Mouse (Mus musculus): ENCODE results near the gene Foxl2.

Foxl2 gene

GRCm38 (mm10) chr9:98961591-98962477 lies 6.7 kb downstream of the Foxl2 start:
- in situ Hi-C loops (cut with MboI, MseI) = no loop called here

- in situ Hi-C loops (cut with MboI, MseI) = no loop called here
Measured at GRCm38 (mm10) chr9:98962478-98963142, 7.5 kb downstream of the Foxl2 start.

- in situ Hi-C loops (cut with MboI, MseI) = no loop called here
Measured at GRCm38 (mm10) chr9:98963661-98964060, 8.6 kb downstream of the Foxl2 start.

GRCm38 (mm10) chr9:98965084-98965483 lies 10.0 kb downstream of the Foxl2 start:
- in situ Hi-C loops (cut with MboI, MseI) = no loop called here

- in situ Hi-C loops (cut with MboI, MseI) = loop anchor here (10.0 kb wide), 1 partner anchor 368 kb away; the partner anchor contains the start of gene Mrps22
Measured at GRCm38 (mm10) chr9:98973101-98973521, 18.0 kb downstream of the Foxl2 start.

GRCm38 (mm10) chr9:98973561-98973960 lies 18.5 kb downstream of the Foxl2 start:
- in situ Hi-C loops (cut with MboI, MseI) = loop anchor here (10.0 kb wide), 1 partner anchor 369 kb away; the partner anchor contains the start of gene Mrps22

GRCm38 (mm10) chr9:98974898-98975297 lies 19.8 kb downstream of the Foxl2 start:
- in situ Hi-C loops (cut with MboI, MseI) = loop anchor here (10.0 kb wide), 1 partner anchor 370 kb away; the partner anchor contains the start of gene Mrps22

GRCm38 (mm10) chr9:98976081-98976480 lies 21.0 kb downstream of the Foxl2 start:
- in situ Hi-C loops (cut with MboI, MseI) = loop anchor here (10.0 kb wide), 1 partner anchor 371 kb away; the partner anchor contains the start of gene Mrps22

GRCm38 (mm10) chr9:98976520-98976919 lies 21.4 kb downstream of the Foxl2 start:
- in situ Hi-C loops (cut with MboI, MseI) = loop anchor here (10.0 kb wide), 1 partner anchor 372 kb away; the partner anchor contains the start of gene Mrps22

- in situ Hi-C loops (cut with MboI, MseI) = loop anchor here (10.0 kb wide), 2 partner anchors 265 to 375 kb away; partner anchors contain the start of genes Cep70 and Mrps22
Measured at GRCm38 (mm10) chr9:98979431-98980416, 24.6 kb downstream of the Foxl2 start.

- in situ Hi-C loops (cut with MboI, MseI) = loop anchor here (10.0 kb wide), 1 partner anchor 259 kb away; the partner anchor contains the start of gene Cep70
Measured at GRCm38 (mm10) chr9:98985800-98986475, 30.9 kb downstream of the Foxl2 start, which contains the start of gene Faim. Gene Faim (plus strand): TSS chr9:98986373.

- in situ Hi-C loops (cut with MboI, MseI) = loop anchor here (10.0 kb wide), 1 partner anchor 258 kb away; the partner anchor contains the start of gene Cep70
Measured at GRCm38 (mm10) chr9:98986476-98987096, 31.5 kb downstream of the Foxl2 start.

GRCm38 (mm10) chr9:98987131-98987530 lies 32.0 kb downstream of the Foxl2 start:
- in situ Hi-C loops (cut with MboI, MseI) = loop anchor here (10.0 kb wide), 1 partner anchor 258 kb away; the partner anchor contains the start of gene Cep70

- in situ Hi-C loops (cut with MboI, MseI) = no loop called here
Measured at GRCm38 (mm10) chr9:98994103-98994502, 39.0 kb downstream of the Foxl2 start.

GRCm38 (mm10) chr9:98999881-99000339 lies 44.8 kb downstream of the Foxl2 start:
- in situ Hi-C loops (cut with MboI, MseI) = no loop called here

GRCm38 (mm10) chr9:99001326-99001725 lies 46.2 kb downstream of the Foxl2 start:
- in situ Hi-C loops (cut with MboI, MseI) = no loop called here
